Mouse (Mus musculus) liver, embryonic 14.5 days (tissue): ENCODE measurements around the gene Cela3a.

Source experiments
- CTCF ChIP-seq: IDR thresholded peaks from 2 replicates; pipeline ENCODE4 v1.5.1; 2016; ENCODE audit warnings: antibody characterized with exemption, low read depth, control low read depth
- EP300 ChIP-seq: IDR thresholded peaks from 2 replicates; pipeline ENCODE4 v1.6.1; 2016; ENCODE audit warnings: antibody characterized with exemption, low read depth

- TF ChIP-seq EP300 (no peak), CTCF (no peak)
These were observed 51.9 kb downstream of the Cela3a start, which contains the start of gene Cdc42 for GRCm38 (mm10) chr4:137357517-137358254.
